Mouse (Mus musculus): ENCODE data around the gene Stxbp1.
A peak's percentile ranks its signal among the peaks of the same experiment; 100 is the strongest.

Gene Stxbp1

GRCm38 (mm10) chr2:32846805-32847467 lies at the start of gene Stxbp1:
Gene Stxbp1 (minus strand): TSS chr2:32847245.
- DNase-seq (ENCODE audit: low read depth, low spot score) = peak; percentile 80

GRCm38 (mm10) chr2:32896507-32897147 lies 49.6 kb upstream of the Stxbp1 start:
- no peak for DNase-seq (ENCODE audit: low read depth, low spot score)

DNA sequence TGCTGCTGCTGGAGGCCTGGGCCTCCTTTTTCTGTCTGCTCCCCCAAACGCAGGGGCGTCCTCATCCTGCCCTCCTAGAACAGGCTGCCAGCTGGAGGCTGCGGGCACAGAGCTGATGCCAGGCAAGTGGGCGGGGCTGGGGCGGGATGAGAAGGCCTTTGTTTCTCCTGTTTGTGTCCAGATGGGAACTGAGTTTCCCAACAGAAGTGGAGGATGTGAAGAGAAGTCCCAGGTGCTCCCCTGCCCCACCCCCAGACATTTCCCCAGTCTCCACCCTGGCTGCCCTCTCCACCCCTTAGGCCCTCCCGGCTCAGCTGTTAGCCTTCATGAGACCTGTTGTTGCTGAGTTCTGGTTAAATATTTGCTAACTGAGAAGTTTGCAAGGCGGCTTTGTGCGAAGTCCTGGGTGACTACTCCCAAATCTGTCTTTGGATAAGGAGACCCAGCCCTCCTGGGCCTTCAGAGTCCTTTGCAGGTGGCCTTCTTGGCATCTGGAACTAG lies 48.6 kb upstream of the Stxbp1 start:
- DNase-seq (ENCODE audit: low read depth, low spot score) = no peak

DNA sequence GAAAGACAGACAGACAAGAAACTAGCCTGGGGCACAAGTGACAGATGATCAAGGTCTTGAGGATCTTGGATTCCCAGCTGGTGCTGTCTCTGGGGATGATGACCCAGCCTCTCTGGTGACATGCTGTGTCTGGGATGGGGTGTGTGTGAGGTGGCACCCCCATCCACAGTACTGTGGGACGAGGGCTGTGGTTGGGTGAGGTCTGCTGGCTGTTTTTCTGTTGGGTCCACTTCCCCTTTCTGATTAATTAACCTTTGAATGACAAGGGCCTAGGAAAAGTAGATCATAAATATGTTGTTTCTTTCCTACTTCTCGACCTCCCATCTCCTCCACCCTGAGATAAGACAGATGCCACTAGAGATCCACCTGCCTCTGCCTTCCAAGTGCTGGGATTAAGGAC lies 47.1 kb upstream of the Stxbp1 start:
- no peak for DNase-seq (ENCODE audit: low read depth, low spot score)

DNA sequence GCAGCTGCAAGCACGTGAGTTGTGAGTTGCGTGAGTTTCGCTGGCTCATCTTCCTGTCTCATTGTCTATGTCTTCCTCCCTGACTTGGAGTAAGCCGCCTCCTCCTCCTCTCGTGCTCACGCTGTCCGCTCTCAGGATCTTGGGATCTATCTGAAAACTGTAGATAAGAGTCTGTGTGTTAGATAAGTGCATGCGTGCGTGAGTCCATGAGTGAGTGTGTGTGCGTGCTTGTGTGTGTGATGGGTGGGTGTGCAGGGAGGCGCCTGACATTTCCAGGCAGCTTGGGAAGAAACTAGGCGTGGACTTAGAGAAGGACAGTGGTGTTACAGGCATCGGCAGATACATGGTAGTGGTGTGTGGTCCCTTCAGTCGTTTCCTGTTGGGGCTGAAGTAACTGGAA lies 45.4 kb upstream of the Stxbp1 start:
- no peak for DNase-seq (ENCODE audit: low read depth, low spot score)

DNA sequence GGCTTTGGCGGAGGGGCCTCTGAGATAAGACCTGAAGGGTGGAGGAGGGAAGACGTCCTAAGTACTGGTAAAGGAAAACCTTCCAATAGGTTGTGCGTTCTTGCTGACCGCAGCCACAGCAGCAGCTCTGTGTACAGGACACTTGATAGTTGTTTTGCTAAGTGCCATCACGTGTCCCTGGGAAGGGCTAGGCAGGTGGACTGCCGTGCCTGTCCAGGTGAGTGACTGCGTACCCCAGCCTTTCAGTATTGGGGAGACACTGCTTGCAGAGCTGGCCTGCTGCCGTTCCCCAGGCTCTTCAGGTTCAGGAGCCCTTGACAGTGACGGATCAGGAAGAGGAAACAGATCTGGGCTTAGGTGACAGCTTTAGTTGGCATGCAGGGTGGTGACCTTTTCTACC lies 44.2 kb upstream of the Stxbp1 start:
- no peak for DNase-seq (ENCODE audit: low read depth, low spot score)

- no peak for DNase-seq (ENCODE audit: low read depth, low spot score)
These were observed 43.2 kb upstream of the Stxbp1 start for GRCm38 (mm10) chr2:32890280-32890679.

DNA sequence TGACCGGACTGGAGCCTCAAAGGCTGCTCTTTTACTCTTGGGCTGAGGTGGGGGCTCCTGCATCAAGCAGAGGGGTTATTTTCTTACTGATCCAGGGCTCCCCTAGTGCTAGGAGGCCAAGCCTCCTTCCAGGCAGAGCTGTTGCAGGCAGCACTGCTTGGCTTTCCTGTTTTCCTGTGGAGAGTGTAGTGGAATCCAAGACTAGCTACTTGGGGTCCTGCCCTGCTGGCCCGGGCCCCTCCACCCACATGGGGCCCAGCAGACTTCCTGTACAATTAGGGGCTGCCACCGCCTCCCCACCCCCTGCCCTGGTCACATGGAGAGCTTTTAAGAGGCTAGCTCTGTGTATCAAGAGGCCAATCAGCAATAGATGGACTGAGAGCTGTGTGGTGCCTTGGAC lies 41.5 kb upstream of the Stxbp1 start:
- no peak for DNase-seq (ENCODE audit: low read depth, low spot score)

DNA sequence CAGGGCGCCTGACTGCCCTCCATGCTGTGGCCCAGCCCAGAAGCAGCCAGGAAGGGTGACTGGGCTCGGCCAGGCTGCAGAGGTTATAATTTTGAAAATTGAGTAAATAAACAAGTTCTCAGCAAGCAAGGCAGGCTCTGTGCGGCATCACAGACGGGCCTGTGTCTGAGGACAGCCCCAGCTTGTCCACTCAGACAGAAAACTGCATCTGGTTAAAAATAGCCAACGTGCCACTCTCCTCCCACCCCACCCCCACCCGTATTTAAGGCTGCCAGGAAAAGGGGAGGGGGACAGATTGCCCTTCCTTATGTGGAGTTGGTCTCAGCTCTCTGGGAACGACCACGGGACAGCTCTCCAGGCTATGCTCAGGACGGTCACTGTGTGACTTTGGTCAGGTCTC lies 41.0 kb upstream of the Stxbp1 start:
- DNase-seq (ENCODE audit: low read depth, low spot score) = no peak

DNA sequence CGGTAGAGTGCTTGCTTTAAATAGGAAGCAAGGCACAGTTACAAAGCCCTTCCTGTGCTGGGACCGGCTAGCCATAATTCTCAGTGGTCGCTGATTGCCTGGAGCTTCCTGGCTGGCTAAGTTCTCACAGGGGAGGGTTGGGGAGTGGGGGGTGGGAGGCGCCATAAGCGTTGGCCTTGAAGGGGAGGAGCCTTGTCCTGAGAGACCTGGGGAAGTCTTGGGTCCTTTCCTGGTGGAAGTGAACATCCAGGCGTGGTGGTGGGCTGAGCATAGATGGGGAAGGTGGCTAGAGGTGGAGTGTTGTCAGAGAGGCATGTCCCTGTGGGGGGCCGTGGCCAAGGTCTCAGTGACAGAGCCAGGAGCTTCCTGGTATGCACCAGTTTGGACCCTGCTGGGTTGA lies 37.7 kb upstream of the Stxbp1 start:
- no peak for DNase-seq (ENCODE audit: low read depth, low spot score)

DNA sequence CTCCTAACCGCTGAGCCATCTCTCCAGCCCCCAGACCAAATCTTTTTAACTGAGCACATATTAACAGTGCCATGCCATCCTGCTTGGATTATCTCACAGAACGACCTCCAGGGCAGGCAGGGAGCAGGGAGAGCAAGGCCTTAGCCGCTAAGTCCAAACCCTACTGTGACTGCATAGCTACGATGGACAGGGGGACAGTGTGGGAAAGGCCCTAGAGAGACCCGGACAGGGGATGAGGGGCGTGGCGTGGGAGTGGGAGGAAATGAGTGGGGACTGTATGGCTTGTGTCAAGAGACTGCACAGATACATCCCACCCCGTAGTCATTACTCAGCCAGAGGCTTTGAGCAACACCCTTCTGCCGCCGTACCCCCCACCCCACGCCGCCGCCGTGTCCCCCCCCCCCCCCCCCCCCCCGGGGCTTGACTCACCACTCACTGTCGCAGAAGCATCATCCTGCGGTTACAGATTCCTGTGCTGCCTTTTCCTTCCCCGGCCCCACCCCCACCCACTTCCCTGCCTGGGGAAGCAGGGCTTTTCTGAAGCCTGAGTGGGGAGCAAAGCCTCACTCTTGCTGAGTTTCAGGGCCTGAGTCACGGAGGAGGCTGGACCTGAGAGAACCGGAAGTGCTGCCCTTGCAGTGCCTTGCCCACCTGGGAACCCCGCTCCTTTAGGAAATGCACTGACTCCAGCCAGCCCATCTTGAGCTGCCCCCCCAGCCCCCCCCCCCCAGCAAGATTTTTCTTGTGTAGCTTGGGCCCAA lies 35.4 kb upstream of the Stxbp1 start:
- no peak for DNase-seq (ENCODE audit: low read depth, low spot score)

GRCm38 (mm10) chr2:32881723-32882122 lies 34.7 kb upstream of the Stxbp1 start:
- DNase-seq (ENCODE audit: low read depth, low spot score) = no peak

GRCm38 (mm10) chr2:32881054-32881453 lies 34.0 kb upstream of the Stxbp1 start:
- DNase-seq (ENCODE audit: low read depth, low spot score) = no peak

GRCm38 (mm10) chr2:32879593-32879992 lies 32.5 kb upstream of the Stxbp1 start:
- no peak for DNase-seq (ENCODE audit: low read depth, low spot score)

DNA sequence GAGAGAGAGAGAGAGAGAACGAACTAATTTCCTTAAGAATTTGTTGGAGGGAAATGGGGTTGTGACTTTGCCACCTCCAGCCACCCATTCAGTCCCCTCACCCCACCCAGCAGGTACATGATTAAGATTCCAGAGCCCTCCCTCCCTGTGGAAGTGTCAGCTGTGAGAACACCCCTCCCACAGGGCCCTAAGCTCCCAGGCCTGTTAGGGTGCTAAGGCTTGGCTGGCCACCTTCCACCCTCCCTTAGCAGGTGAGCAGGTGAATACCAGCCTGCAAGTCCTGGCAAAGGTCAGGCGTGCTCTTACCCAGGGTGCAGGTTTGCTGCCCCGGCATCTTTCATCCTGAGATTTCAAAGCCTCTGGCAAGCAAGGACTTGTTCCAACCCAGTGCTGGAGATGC lies 31.4 kb upstream of the Stxbp1 start:
- no peak for DNase-seq (ENCODE audit: low read depth, low spot score)

- DNase-seq (ENCODE audit: low read depth, low spot score) = no peak
These were observed 30.8 kb upstream of the Stxbp1 start for GRCm38 (mm10) chr2:32877761-32878393.

- DNase-seq (ENCODE audit: low read depth, low spot score) = no peak
These were observed 30.3 kb upstream of the Stxbp1 start for GRCm38 (mm10) chr2:32877303-32877702.

DNA sequence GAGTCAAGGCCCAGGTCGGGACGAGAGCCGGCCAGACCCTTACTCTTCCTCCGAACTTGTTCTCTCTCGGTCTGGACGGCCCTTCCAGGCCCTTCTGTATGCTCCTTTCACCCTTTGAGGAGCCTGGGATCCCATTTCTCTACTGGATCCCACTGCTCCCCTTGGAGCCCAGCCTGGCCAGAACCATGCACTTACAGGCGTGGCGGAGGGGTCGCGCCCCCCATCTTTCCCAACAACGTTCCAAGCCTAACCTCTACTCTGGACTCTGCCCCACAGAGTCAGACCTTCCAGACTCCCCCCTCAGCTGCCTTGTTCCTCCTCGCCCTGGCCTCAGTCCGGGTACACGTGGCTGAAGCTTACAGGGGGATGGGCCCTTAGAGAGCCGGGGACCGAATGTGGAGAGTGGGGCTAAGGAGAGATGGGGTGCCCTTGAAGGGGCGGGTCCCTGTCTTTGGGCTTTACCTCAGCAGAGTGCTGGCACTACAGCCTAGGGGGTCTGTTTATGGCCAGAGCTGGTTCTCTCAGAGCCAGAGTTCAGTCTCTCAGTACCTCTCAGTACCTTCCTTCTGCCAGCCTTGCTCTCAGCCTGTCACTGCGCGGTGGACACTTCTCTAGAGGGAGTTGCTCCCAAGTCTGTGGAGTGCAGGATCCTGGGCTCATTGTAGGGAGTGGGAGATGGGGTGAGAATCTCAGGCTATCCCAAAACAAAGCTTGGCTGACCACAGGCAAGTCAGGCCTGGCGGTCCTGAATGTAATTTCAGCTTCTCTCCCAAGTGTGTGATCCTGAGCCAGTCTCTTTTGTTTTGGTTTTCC lies 29.7 kb upstream of the Stxbp1 start:
- no peak for DNase-seq (ENCODE audit: low read depth, low spot score)

GRCm38 (mm10) chr2:32875675-32876489 lies 28.8 kb upstream of the Stxbp1 start, which contains the start of gene Fam129b:
Gene Fam129b (plus strand): TSS chr2:32876114.
- DNase-seq (ENCODE audit: low read depth, low spot score) = no peak

GRCm38 (mm10) chr2:32874951-32875674 lies 28.1 kb upstream of the Stxbp1 start:
- DNase-seq (ENCODE audit: low read depth, low spot score) = no peak

Data from retina, adult 2 months (tissue).